Mouse (Mus musculus): Measurements from ENCODE around the gene Fgf22. TPM values are rescaled to one million over a fixed set of nuclear protein-coding genes. Genes with fewer than 3 reads are reported as not detected.

Fgf22 gene
- polyA plus RNA-seq (2012) = not detected in 2 replicates

GRCm38 (mm10) chr10:79754856-79755516 lies at the start of gene Fgf22:
Gene Fgf22, plus strand, starts transcription at chr10:79755076.

GRCm38 (mm10) chr10:79716254-79716987 lies 38.5 kb upstream of the Fgf22 start, which contains the start of gene Hcn2:
Gene Hcn2, plus strand, starts transcription at chr10:79716634.

DNA sequence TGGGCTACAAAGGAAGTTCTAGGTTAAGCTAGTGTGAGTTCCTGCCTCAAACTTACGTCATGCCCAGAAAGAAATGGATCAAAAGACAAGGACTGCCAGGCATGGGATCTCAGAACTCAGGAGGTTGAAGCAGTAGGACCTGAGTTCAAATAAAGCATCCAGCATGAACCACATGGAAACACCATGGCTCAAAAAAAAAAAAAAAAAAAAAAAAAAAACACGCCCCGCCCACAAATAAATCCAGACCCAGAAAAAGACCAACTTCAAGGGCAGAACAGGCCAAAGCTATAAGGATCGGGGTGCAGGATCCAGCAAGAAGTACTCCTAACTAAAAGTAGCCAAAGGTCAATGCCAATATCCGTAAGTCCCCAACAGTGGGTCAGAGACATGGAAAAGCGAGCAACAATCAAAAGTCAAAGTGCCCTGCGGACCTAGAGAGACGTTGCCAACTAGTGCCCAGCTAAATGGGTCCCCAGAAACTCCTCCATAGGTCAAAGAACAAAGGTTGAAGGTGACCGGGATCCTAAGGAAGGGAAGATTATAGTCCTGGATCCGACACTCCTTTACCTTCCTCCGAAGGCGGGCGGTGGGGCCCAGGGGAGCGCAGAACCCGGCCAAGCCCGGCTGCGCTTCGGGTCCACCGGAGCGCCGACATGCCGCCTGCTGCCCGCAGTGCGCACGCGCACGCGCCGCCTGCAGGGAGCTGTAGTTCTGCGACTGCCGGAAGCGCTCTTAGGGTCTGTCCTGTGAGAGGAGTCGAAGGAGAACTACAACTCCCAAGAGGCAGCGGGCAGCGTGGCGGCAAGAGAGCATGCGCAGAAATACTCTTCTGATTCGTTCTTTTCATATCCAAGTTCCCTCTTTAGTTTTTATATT lies 8.7 kb upstream of the Fgf22 start, which contains the start of gene Polrmt:
Polrmt (minus strand) TSS at position 684 of the 876 bp plus-strand sequence.

DNA sequence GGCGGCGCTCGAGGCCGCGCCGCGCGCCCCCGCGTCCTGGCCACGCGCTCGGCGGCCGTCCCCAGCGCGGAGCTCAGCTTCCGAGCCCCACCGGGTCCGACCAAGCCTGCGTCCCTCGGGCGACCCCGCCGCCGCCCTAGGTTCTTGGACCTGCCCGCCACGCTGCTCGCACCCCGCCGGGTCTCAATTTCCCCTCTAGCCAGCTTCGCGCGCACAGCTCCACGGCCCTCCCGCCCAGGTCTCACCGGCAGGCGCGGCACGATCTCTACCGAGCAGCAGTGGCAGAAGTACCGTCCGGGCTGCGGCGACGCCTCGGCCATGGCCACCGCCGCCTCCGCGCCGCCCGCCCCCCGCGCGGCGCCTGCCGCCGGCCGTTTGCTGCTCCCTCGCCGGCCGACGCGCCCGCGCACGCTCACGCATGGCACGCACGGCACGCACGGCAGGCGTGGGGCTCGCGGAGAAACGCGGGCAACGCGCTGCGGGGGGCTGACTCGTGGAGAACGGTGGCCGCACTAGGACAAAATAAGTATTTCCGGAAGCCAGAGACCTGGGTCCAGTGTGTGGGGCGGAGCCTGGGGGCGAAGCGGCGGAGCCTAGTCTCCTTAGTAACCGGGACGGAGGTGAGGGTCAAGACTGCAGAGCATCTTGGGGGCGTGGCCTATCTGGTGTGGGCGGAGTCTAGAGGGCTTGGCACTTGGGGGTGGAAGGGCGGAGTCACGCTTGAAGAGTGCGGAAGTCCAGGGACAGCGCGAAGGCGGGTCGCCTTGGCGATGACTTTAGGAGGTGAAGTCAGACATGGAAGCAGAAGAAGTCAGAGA lies 11.8 kb downstream of the Fgf22 start, which contains the start of gene Rnf126:
Rnf126 (minus strand) TSS at position 445 of the 818 bp plus-strand sequence.

GRCm38 (mm10) chr10:79777103-79777531 lies 22.2 kb downstream of the Fgf22 start, which contains the start of gene Fstl3:
Gene Fstl3, plus strand, starts transcription at chr10:79777272.

DNA sequence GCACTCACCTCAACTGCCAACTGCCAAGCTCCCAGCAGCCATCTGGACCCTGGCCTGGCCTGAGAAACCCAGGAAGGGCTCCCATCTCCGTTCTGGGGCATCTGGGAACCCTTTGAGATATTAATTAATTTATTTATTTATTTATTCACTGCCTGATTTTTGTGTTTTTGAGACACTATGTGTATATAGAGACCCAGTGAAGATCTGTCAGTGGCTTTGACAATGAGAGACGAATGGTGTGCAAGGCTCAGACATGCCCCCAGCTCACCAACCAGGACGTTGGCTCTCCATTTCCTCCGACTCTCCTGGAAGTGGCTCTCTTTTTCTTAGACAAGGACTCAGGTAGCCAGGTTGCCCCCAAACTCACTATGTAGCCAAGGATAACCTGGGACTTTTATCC lies 36.0 kb downstream of the Fgf22 start, which contains the start of gene Prss57:
Prss57 (minus strand) TSS at position 101 of the 400 bp plus-strand sequence.

GRCm38 (mm10) chr10:79793051-79793737 lies 38.3 kb downstream of the Fgf22 start, which contains the start of gene Palm:
Gene Palm, plus strand, starts transcription at chr10:79793572.

Other genes with a start within 250 kb of the Fgf22 start
- 14.9 and 15.0 TPM in 2 replicates for gene Plpp2, start 221.3 kb upstream of the Fgf22 start, polyA plus RNA-seq (2012)
- 67.4 and 77.1 TPM in 2 replicates for gene Mier2, start 199.9 kb upstream of the Fgf22 start, polyA plus RNA-seq (2012)
- gene Theg, start 167.7 kb upstream of the Fgf22 start, polyA plus RNA-seq (2012) = not detected in 2 replicates
- not detected in 2 replicates for gene C2cd4c, start 141.1 kb upstream of the Fgf22 start, polyA plus RNA-seq (2012)
- gene Shc2, start 117.2 kb upstream of the Fgf22 start, polyA plus RNA-seq (2012) = not detected in 2 replicates
- gene Odf3l2, start 109.3 kb upstream of the Fgf22 start, polyA plus RNA-seq (2012) = not detected in 2 replicates
- 0.12 and 0.15 TPM in 2 replicates for gene Madcam1, start 90.5 kb upstream of the Fgf22 start, polyA plus RNA-seq (2012)
- 116 and 132 TPM in 2 replicates for gene Tpgs1, start 85.7 kb upstream of the Fgf22 start, polyA plus RNA-seq (2012)
- 250 and 260 TPM in 2 replicates for gene Cdc34, start 72.9 kb upstream of the Fgf22 start, polyA plus RNA-seq (2012)
- 1.2 and 1.3 TPM in 2 replicates for gene Gzmm, start 66.1 kb upstream of the Fgf22 start, polyA plus RNA-seq (2012)
- gene Bsg, start 50.6 kb upstream of the Fgf22 start, polyA plus RNA-seq (2012) = 829 and 893 TPM in 2 replicates
- gene Hcn2, start 38.4 kb upstream of the Fgf22 start, polyA plus RNA-seq (2012) = 1.00 and 1.2 TPM in 2 replicates
- gene Polrmt, start 8.5 kb upstream of the Fgf22 start, polyA plus RNA-seq (2012) = 34.1 and 38.0 TPM in 2 replicates
- 324 and 356 TPM in 2 replicates for gene Rnf126, start 11.9 kb downstream of the Fgf22 start, polyA plus RNA-seq (2012)
- 4.6 and 5.4 TPM in 2 replicates for gene Fstl3, start 22.2 kb downstream of the Fgf22 start, polyA plus RNA-seq (2012)
- gene Prss57, start 35.9 kb downstream of the Fgf22 start, polyA plus RNA-seq (2012) = 34.9 and 51.7 TPM in 2 replicates
- 290 and 348 TPM in 2 replicates for gene Palm, start 38.5 kb downstream of the Fgf22 start, polyA plus RNA-seq (2012)
- gene Misp, start 65.9 kb downstream of the Fgf22 start, polyA plus RNA-seq (2012) = 0.04 and 0.30 TPM in 2 replicates
- gene Ptbp1, start 99.4 kb downstream of the Fgf22 start, polyA plus RNA-seq (2012) = 1,442 and 1,522 TPM in 2 replicates
- gene Prtn3, start 119.4 kb downstream of the Fgf22 start, polyA plus RNA-seq (2012) = 5,178 and 10,445 TPM in 2 replicates
- gene Plppr3, start 119.6 kb downstream of the Fgf22 start, polyA plus RNA-seq (2012) = 288 and 339 TPM in 2 replicates
- gene Elane, start 131.2 kb downstream of the Fgf22 start, polyA plus RNA-seq (2012) = 4,000 and 7,851 TPM in 2 replicates
- gene Cfd, start 135.8 kb downstream of the Fgf22 start, polyA plus RNA-seq (2012) = 0.94 and 1.3 TPM in 2 replicates
- gene Med16, start 153.8 kb downstream of the Fgf22 start, polyA plus RNA-seq (2012) = 69.1 and 76.6 TPM in 2 replicates
- gene Gm26602, start 155.8 kb downstream of the Fgf22 start, polyA plus RNA-seq (2012) = 2.1 TPM in 1 of 2 replicates, not detected in the other
- gene Kiss1r, start 161.9 kb downstream of the Fgf22 start, polyA plus RNA-seq (2012) = 0.41 and 0.64 TPM in 2 replicates
- gene R3hdm4, start 166.1 kb downstream of the Fgf22 start, polyA plus RNA-seq (2012) = 230 and 265 TPM in 2 replicates
- gene Arid3a, start 172.0 kb downstream of the Fgf22 start, polyA plus RNA-seq (2012) = 94.7 and 145 TPM in 2 replicates
- gene Wdr18, start 205.1 kb downstream of the Fgf22 start, polyA plus RNA-seq (2012) = 54.4 and 61.7 TPM in 2 replicates
- 0.09 and 0.12 TPM in 2 replicates for gene Grin3b, start 215.6 kb downstream of the Fgf22 start, polyA plus RNA-seq (2012)
- 378 and 414 TPM in 2 replicates for gene Tmem259, start 229.3 kb downstream of the Fgf22 start, polyA plus RNA-seq (2012)
- 245 and 295 TPM in 2 replicates for gene Cnn2, start 233.5 kb downstream of the Fgf22 start, polyA plus RNA-seq (2012)
- gene Abca7, start 241.4 kb downstream of the Fgf22 start, polyA plus RNA-seq (2012) = 54.4 and 60.8 TPM in 2 replicates